Comparison of ENCODE assay signal across 19 mouse cellular contexts in the genomic region with DNA sequence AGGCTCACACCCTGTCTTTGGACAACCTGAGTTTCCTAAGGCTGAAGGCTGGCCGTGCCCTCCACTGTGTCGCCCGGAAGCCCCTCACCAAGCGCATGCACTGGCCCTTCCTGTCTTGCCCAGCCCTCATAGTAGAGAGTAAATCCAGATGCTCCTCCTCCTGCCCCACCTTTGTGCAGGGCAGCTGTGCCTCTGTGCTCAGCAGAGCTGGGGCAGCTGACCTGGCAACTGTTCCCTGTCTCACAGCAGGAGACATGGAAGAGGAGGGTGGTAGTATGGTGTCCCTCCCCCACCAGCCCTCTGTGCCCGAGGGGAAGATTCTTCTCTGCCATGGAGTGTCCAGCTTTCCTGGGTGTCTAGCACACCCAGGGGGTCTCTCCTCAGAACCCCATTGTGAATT. TPM values are rescaled to one million over a fixed set of nuclear protein-coding genes. Genes with fewer than 3 reads are reported as not detected.
DNase-seq lines count a peak whose midpoint lies in the region; ATAC-seq and TF ChIP-seq lines count a peak whose summit lies in the region.
"Had no signal": no experiment of that assay in that cellular context is flagged by ENCODE, and none has a peak within 500 bp of the region (broad histone marks: within the 10 kb centered on the region; RNA-seq: fewer than 3 reads in every experiment).

No protein-coding gene starts in this region.

- no peak for TF ChIP-seq CTCF in heart, adult 2 months (IDR thresholded peaks at IDR 0.05)

- H3K4me1 ChIP-seq in heart, embryonic 11.5 days (ENCODE audit: control insufficient read depth, insufficient read depth, low read length) = no peaks in the 10 kb centered on the region
- no peaks in the 10 kb centered on the region for H3K4me1 ChIP-seq in heart, adult 2 months (ENCODE audit: control insufficient read depth, insufficient read depth, low read length)
- peaks cover 8% of the 10 kb centered on the region for H3K4me1 ChIP-seq in neural tube, embryonic 13.5 days (replicated peaks)
- peaks cover 52% of the 10 kb centered on the region for H3K4me1 ChIP-seq in limb, embryonic 10.5 days
- H3K4me1 ChIP-seq: embryonic facial prominence, embryonic 12.5 days; intestine, embryonic 15.5 days had no signal

- H3K27me3 ChIP-seq in heart, embryonic 11.5 days (ENCODE audit: control insufficient read depth, insufficient read depth, low read length) = no peaks in the 10 kb centered on the region
- H3K27me3 ChIP-seq in heart, adult 2 months (ENCODE audit: control insufficient read depth, insufficient read depth, low read length) = no peaks in the 10 kb centered on the region
- H3K27me3 ChIP-seq in neural tube, embryonic 13.5 days = no peaks in the 10 kb centered on the region
- H3K27me3 ChIP-seq in limb, embryonic 10.5 days (ENCODE audit: low read depth, poor library complexity, severe bottlenecking) = no peaks in the 10 kb centered on the region
- H3K27me3 ChIP-seq: embryonic facial prominence, embryonic 12.5 days; forebrain, embryonic 13.5 days; intestine, embryonic 15.5 days had no signal

- no peak for DNase-seq in heart, adult 2 months
- DNase-seq in neural tube, embryonic 10.5 days (ENCODE audit: extremely low spot score, low spot score) = no peak
- no peak for DNase-seq in limb, embryonic 10.5 days (ENCODE audit: low spot score)
- no peak for DNase-seq in thymus, postnatal 36 days
- DNase-seq: adrenal gland, adult 8-10 months; adrenal gland, postnatal 36 days; cerebellum, adult 11 months; cerebellum, adult 8-10 months; cerebellum, postnatal 14 days; embryo, embryonic 11 days; gastrocnemius, adult 2 months; gastrocnemius, postnatal 25 days; heart, postnatal 4 days had no signal

- H3K9ac ChIP-seq in heart, embryonic 11.5 days (ENCODE audit: low read depth, low read length) = 0 out of 2 replicates have a peak overlapping the region, but pooled peaks have one; percentile 16
- H3K9ac ChIP-seq in heart, adult 2 months (ENCODE audit: low read depth, low read length) = no peak overlapping the region
- H3K9ac ChIP-seq in neural tube, embryonic 13.5 days = 0 out of 2 replicates have a peak overlapping the region, but pooled peaks have one; percentile 12
- H3K9ac ChIP-seq: embryonic facial prominence, embryonic 12.5 days; forebrain, embryonic 13.5 days; hindbrain, embryonic 13.5 days; intestine, embryonic 15.5 days had no signal

- no peak for TF ChIP-seq POLR2A in heart, adult 2 months (IDR thresholded peaks at IDR 0.05; ENCODE audit: insufficient read depth, low read depth, low read length)

- H3K79me2 ChIP-seq in heart, adult 2 months (replicated peaks; ENCODE audit: control insufficient read depth, insufficient read depth, low read length) = no peaks in the 10 kb centered on the region

- intact Hi-C loops in heart, adult 2 months (cut with DNase I) = no loop called here

- WGBS in heart, embryonic 11.5 days (ENCODE audit: insufficient replicate concordance) = 83% methylated on average over 5 of the region's 5 CpGs
- WGBS in heart, adult 2 months = 81% methylated on average over 5 of the region's 5 CpGs
- 74% methylated on average over 5 of the region's 5 CpGs for WGBS in neural tube, embryonic 13.5 days
- WGBS in limb, embryonic 10.5 days = 74% methylated on average over 5 of the region's 5 CpGs

- ATAC-seq in heart, embryonic 11.5 days (replicated peaks; ENCODE audit: insufficient number of reproducible peaks, low FRiP score, low TSS enrichment) = no peak
- ATAC-seq in neural tube, embryonic 13.5 days (ENCODE audit: low read depth) = no peak
- ATAC-seq: forebrain, embryonic 13.5 days; intestine, embryonic 15.5 days had no signal

- no peak overlapping the region for H3K4me3 ChIP-seq in heart, embryonic 11.5 days (ENCODE audit: low read depth, low read length)
- H3K4me3 ChIP-seq in heart, adult 2 months = no peak overlapping the region
- H3K4me3 ChIP-seq in neural tube, embryonic 13.5 days = no peak overlapping the region
- H3K4me3 ChIP-seq in limb, embryonic 10.5 days = no peak overlapping the region
- H3K4me3 ChIP-seq: embryonic facial prominence, embryonic 12.5 days; forebrain, embryonic 13.5 days; gastrocnemius, adult 2 months; hindbrain, embryonic 13.5 days; intestine, embryonic 15.5 days had no signal

- no peaks in the 10 kb centered on the region; the same call in 1 of the 2 replicates for H3K36me3 ChIP-seq in heart, embryonic 11.5 days (ENCODE audit: control insufficient read depth, insufficient read depth, low read length)
- no peaks in the 10 kb centered on the region for H3K36me3 ChIP-seq in heart, adult 2 months (ENCODE audit: control insufficient read depth, insufficient read depth, low read length)
- H3K36me3 ChIP-seq in neural tube, embryonic 13.5 days = no peaks in the 10 kb centered on the region
- H3K36me3 ChIP-seq in limb, embryonic 10.5 days = peaks cover 22% of the 10 kb centered on the region
- H3K36me3 ChIP-seq: hindbrain, embryonic 13.5 days had no signal

- H3K27ac ChIP-seq in heart, embryonic 11.5 days (ENCODE audit: low read depth, low read length) = no peak overlapping the region
- H3K27ac ChIP-seq in heart, adult 2 months = no peak overlapping the region
- no peak overlapping the region for H3K27ac ChIP-seq in neural tube, embryonic 13.5 days (replicated peaks)
- peak overlapping the region; percentile 31; the same call in 1 of the 2 replicates for H3K27ac ChIP-seq in limb, embryonic 10.5 days
- H3K27ac ChIP-seq: embryonic facial prominence, embryonic 12.5 days; forebrain, embryonic 13.5 days; gastrocnemius, adult 2 months; hindbrain, embryonic 13.5 days; intestine, embryonic 15.5 days had no signal

- no peaks in the 10 kb centered on the region for H3K9me3 ChIP-seq in heart, embryonic 11.5 days (replicated peaks; ENCODE audit: control insufficient read depth, low read length)
- H3K9me3 ChIP-seq in neural tube, embryonic 13.5 days = no peaks in the 10 kb centered on the region
- no peaks in the 10 kb centered on the region for H3K9me3 ChIP-seq in limb, embryonic 10.5 days (replicated peaks)
- H3K9me3 ChIP-seq: embryonic facial prominence, embryonic 12.5 days; forebrain, embryonic 13.5 days; hindbrain, embryonic 13.5 days; intestine, embryonic 15.5 days had no signal

- no peak overlapping the region for H3K4me2 ChIP-seq in heart, embryonic 11.5 days
- H3K4me2 ChIP-seq in neural tube, embryonic 13.5 days = no peak overlapping the region
- H3K4me2 ChIP-seq: embryonic facial prominence, embryonic 12.5 days; forebrain, embryonic 13.5 days; hindbrain, embryonic 13.5 days; intestine, embryonic 15.5 days had no signal

- TF ChIP-seq EP300 in heart, adult 2 months (IDR thresholded peaks at IDR 0.05; ENCODE audit: insufficient read depth, low read depth, low read length) = no peak

RNA-seq across cellular contexts. Expression of gene Uqcc2, which starts 32.0 kb away (rescaled TPM):
- polyA plus RNA-seq in heart, embryonic 11.5 days (2014; fragmentation: Nextera tagmentation; extraction: Ambion mirVana) = 363 and 374 TPM in 2 replicates
- total RNA-seq in heart, adult 2 months (2021) = 100 to 1,000 TPM; 296 to 343 TPM
- 288 and 395 TPM in 2 replicates for polyA plus RNA-seq in heart, adult 2 months (2012; rRNA removed)
- polyA plus RNA-seq in neural tube, embryonic 13.5 days (2015; fragmentation: Nextera tagmentation; extraction: Ambion mirVana) = 292 and 313 TPM in 2 replicates
- 400 and 433 TPM in 2 replicates for polyA plus RNA-seq in limb, embryonic 10.5 days (2016; fragmentation: Nextera tagmentation; extraction: Ambion mirVana)

RNA-seq across cellular contexts. Expression of gene Itpr3, which starts 44.6 kb away (rescaled TPM):
- 2.1 and 2.2 TPM in 2 replicates for polyA plus RNA-seq in heart, embryonic 11.5 days (2014; fragmentation: Nextera tagmentation; extraction: Ambion mirVana)
- 1 to 10 TPM; 4.6 to 6.2 TPM for total RNA-seq in heart, adult 2 months (2021)
- 3.4 and 6.7 TPM in 2 replicates for polyA plus RNA-seq in heart, adult 2 months (2012; rRNA removed)
- 1.4 and 1.5 TPM in 2 replicates for polyA plus RNA-seq in neural tube, embryonic 13.5 days (2015; fragmentation: Nextera tagmentation; extraction: Ambion mirVana)
- 4.3 and 4.8 TPM in 2 replicates for polyA plus RNA-seq in limb, embryonic 10.5 days (2016; fragmentation: Nextera tagmentation; extraction: Ambion mirVana)
